Mouse (Mus musculus) small intestine, adult 2 months (tissue): ENCODE results near the gene Rps6kc1.

ENCODE experiments used
- CTCF ChIP-seq: fragments of 200-500 bp; IDR thresholded peaks from 2 replicates; pipeline ENCODE4 v1.5.1; 2012; ENCODE audit warnings: low read depth, mild to moderate bottlenecking, control low read depth, inconsistent platforms, low read length, moderate library complexity, mixed read lengths; ENCODE audit not compliant: insufficient replicate concordance, insufficient read length; ENCODE audit errors: extremely low read depth
- POLR2A ChIP-seq: fragments of 200-500 bp; IDR thresholded peaks from 2 replicates; pipeline ENCODE4 v1.6.1; 2012; ENCODE audit warnings: low read depth, mild to moderate bottlenecking, control low read depth, inconsistent platforms, low read length, moderate library complexity

GRCm38 (mm10) chr1:190713848-190714247 is 197.7 kb downstream of the Rps6kc1 start:
- TF ChIP-seq POLR2A (no peak), CTCF (no peak)
